Comparison of ENCODE assay signal across 14 mouse cellular contexts in genomic region chr8:118565887-118566747, GRCm38 (mm10).
A peak's percentile ranks its signal among the peaks of the same experiment; 100 is the strongest.
DNase-seq lines count a peak whose midpoint lies in the region; TF ChIP-seq lines count a peak whose summit lies in the region.
"Had no signal": no experiment of that assay in that cellular context is flagged by ENCODE, and none has a peak within 500 bp of the region (broad histone marks: within the 10 kb centered on the region; RNA-seq: fewer than 3 reads in every experiment).

No protein-coding gene starts in this region.

- TF ChIP-seq CTCF in kidney, adult 2 months (conservative IDR thresholded peaks at IDR 0.05; ENCODE audit: insufficient read depth, insufficient read length, low read depth, low read length): no peak

- no peak overlapping the region for H3K4me3 ChIP-seq in kidney, adult 2 months (ENCODE audit: insufficient read depth, low read depth, low read length)
- H3K4me3 ChIP-seq: heart, embryonic 10.5 days; hindbrain, embryonic 10.5 days had no signal

- no peaks in the 10 kb centered on the region for H3K27me3 ChIP-seq in kidney, adult 2 months (replicated peaks; ENCODE audit: control insufficient read depth, insufficient read depth, low read length)
- H3K27me3 ChIP-seq: CH12.LX had no signal

- intact Hi-C loops in heart, postnatal 14 days (cut with DNase I): no loop called here

- H3K27ac ChIP-seq in kidney, adult 2 months (ENCODE audit: insufficient read depth, low read depth, low read length): no peak overlapping the region
- H3K27ac ChIP-seq: heart, embryonic 10.5 days; hindbrain, embryonic 10.5 days; stomach, postnatal 0 days had no signal

- 55% methylated on average over 6 of the region's 6 CpGs for WGBS in kidney, adult 2 months

- H3K4me1 ChIP-seq in kidney, adult 2 months (ENCODE audit: control insufficient read depth, insufficient read depth, low read length): no peaks in the 10 kb centered on the region
- H3K4me1 ChIP-seq: heart, embryonic 10.5 days had no signal

- TF ChIP-seq POLR2A in kidney, adult 2 months (IDR thresholded peaks at IDR 0.05; ENCODE audit: low read depth, low read length): no peak

- peak; percentile 18 to 23 for DNase-seq in heart, postnatal 14 days
- no peak for DNase-seq in heart, adult 18-20 months
- DNase-seq in kidney, adult 2 months: peak; percentile 38
- DNase-seq in kidney, postnatal 4 days: peak; percentile 44
- DNase-seq in skeletal muscle tissue, adult 2 months (ENCODE audit: low read depth, low spot score): peak; percentile 31
- no peak for DNase-seq in left cerebral cortex, adult 11 months (ENCODE audit: low spot score)
- no peak for DNase-seq in frontal cortex, postnatal 10 days (ENCODE audit: low spot score in 2 of 2)
- DNase-seq: forebrain, postnatal 0 days; right cerebral cortex, postnatal 25 days; thymus, postnatal 4 days had no signal

- no peaks in the 10 kb centered on the region for H3K36me3 ChIP-seq in kidney, adult 2 months (ENCODE audit: control insufficient read depth, insufficient read depth, low read length)
- H3K36me3 ChIP-seq: heart, embryonic 10.5 days; hindbrain, embryonic 10.5 days had no signal

Comparison
In these comparisons a context has a peak if more than half of its experiments do, and no peak if none do; other contexts are left out.
1. DNase-seq: peak in heart, postnatal 14 days (2 of 2), kidney, adult 2 months (single experiment), kidney, postnatal 4 days (2 of 2) and skeletal muscle tissue, adult 2 months (single experiment); none in heart, adult 18-20 months (0 of 2), left cerebral cortex, adult 11 months (single experiment) and frontal cortex, postnatal 10 days (0 of 2).